Mouse (Mus musculus): Measurements from ENCODE around the gene Psg17.
"Not testable (repeated sequence)": the region's sequence is repeated elsewhere in the genome, so short reads cannot be mapped to it uniquely, and the experiment has no call there.

GRCm38 (mm10) chr7:18781301-18781700, 40.1 kb downstream of the Psg17 start:
- not testable (repeated sequence) for TF ChIP-seq POLR2A (IDR thresholded peaks at IDR 0.05; ENCODE audit: control insufficient read depth, extremely low read depth, insufficient read depth, low read length, poor library complexity); CTCF (IDR thresholded peaks at IDR 0.05; ENCODE audit: borderline replicate concordance, control insufficient read depth, extremely low read depth, insufficient read depth, low read length, poor library complexity)

All from thymus, adult 2 months (tissue).